Mouse (Mus musculus): Measurements from ENCODE around the gene Lingo2.
"Not testable (repeated sequence)": the region's sequence is repeated elsewhere in the genome, so short reads cannot be mapped to it uniquely, and the experiment has no call there.

The Lingo2 gene

DNA sequence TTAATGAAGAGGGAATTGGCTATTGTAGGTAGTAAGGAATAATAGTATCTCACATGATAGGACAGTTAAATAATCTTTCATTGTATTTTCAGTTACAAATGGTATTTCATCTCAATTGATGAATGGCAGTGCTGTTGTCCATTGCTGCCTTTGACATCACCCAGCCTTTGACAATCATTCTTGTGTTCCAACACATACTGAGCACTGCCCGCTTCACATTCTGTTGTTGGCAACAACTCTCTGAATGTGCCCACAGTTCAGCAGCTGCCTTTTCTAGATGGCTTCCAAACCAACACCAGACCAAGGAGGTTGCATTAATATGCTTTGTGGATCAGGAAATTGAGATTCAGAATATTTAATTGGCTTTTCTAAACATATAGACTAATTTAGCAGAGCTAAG lies 1130.8 kb downstream of the Lingo2 start:
- DNase-seq, result no peak

DNA sequence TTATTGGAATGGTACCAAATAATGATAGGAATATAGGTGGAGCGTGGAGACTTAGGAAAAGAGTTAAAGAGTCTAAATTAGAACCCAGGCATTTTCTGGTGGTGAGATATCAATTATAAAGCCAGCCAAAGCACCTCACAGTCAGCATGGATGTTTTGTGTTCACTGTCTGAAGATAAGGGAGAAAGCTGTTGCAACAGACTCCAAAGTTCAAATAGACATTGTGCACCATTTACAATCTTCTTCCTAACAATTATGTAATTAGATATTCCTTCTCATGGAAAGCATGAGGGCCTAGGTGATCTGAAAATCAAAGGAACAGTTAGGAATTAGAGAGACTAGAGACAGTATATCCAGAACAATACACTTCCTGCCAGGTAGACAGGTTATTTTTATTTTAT lies 1136.8 kb downstream of the Lingo2 start:
- no peak for DNase-seq

DNA sequence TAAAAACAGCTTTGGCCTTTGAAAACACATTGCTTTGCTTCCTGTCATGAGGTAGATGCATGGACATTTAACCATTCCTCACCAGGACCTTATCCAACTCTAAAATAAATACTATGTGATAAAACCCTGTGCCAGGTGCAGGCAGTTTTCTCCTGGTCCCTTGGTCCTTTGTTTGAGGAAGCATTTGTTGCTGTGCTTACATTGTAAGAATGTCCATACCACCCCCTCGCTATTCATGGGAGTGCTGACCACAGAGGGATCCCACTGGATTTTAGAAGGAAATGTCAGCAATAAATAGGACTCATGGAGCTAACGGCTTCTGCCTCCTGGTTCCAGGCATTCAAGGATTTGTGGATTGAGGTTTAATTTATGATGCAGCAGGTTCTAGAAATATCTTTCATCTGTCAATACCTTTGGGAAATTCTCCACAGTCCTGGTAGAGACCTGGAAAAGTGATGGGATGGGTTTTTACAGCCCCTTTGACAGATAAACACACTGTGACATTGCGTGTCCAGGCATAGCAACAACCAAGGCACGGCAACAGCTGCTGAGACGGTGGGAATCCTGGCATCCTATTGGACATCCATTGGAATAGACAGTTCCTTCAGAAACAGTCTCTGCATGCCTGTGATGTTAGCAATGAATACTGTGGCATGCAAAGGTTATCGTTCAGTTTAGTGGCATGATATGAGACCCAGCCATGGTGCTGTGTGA lies 1143.9 kb downstream of the Lingo2 start:
- DNase-seq, result no peak

DNA sequence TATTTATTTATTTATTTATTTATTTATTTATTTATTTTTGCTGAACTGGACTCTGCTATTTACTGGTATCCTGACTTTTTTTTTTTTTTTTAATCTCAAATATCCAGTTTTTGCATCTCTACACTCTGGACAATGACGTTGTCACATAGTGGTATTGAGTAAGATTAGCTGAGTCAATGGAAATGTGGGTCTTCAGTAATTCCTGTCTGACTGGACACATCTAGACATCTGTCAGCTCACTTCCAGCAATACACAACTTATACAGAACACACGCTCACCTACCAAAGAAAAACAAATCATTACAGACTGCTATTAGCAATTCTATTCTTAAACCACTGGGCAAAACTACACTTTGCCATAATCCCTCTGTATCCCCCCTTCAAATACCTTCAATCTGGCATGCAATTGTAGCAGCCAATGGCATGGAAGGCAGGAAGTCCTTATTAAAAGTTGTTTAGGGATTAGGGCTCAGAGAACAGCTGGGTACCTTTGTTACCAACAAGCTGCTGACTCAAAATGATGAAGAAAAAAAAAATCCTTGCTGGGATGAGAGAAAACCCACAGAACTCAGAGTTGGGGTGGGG lies 1144.6 kb downstream of the Lingo2 start:
- DNase-seq, result no peak

DNA sequence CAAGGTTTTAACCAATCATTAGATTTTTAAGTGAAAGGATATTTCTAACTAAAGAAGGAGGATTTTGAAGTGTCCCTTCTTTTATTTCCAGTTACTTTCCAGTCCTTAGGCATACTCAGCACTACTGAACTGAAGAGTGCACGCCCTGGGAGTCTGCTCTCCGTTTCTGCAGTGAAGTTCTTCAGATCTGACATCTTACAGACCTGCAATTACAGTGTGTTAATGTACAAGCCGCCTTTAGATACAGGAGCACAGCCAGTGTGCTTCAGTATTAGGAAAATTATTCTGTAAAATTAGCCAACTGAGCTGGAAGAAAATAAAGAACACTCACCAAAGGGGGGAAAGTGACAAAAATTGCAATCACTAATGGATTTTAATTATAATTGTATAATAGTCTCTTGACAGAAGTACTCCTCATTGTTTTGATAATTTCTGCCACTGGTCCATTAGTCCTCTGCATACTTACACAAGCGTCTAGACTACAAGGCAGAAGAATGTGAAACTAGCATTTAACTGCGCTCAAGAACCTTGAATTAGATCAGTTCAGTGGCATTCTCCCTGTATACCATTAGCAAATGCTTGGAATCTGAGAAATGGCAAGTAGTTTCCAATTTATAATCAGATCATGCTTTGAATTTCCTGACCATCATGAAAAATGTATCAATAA lies 1167.2 kb downstream of the Lingo2 start:
- DNase-seq, result no peak

DNA sequence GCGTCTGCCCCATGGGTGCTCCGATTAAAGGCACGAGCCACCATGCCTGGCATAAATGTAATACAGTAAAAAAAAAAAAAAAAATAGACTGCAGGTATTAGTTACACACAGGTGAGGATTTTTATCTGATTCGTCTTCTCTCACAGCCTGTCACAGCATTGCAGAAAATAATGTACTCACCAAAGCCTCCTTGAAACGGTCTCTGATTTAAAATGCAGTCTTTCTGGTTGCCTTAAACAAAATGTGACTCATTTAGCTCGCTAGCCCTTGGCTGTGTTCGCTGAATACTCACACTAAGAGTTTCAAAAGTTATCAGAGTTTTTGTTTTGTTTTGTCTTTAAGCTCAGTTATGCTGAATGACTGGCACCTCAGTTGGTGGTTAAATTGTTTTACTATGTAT lies 1180.7 kb downstream of the Lingo2 start:
- no peak for DNase-seq

DNA sequence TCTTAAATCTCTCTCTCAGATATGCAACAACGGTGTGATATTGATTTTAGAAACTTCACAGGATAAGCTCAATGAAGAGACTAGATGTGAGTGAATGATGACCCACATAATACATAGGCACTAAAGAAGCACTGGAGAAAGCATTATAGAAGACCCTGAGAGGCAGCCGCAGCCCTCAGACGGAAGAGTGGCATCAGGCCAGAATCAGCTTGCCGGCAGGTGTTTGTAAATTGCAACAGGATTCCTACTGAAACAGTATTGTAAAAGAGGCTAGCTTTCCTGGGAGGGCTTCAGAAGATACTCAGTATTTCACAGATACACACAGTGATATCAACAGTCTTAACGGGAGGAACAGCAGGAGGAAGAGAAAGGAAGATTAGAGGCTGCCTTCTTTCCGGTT lies 1184.6 kb downstream of the Lingo2 start:
- no peak for DNase-seq

DNA sequence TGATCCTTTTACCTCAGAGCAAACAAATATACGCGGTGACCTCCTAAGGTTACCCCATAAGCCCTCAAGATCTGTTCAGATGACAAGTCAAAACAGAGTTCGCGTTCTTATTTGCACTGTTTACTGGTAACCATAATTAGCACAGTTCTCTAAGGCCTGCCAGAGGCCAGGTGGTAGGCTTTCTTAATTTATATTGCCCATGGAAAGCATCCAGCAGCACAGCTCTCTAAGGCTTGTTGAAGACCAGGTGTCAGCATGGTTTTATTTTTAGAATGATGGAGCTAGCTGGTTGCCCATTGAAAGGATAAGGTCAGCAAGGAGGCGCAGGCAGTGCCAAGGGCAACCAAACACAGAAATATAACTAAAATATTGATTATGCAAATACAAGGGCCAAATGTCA lies 1190.4 kb downstream of the Lingo2 start:
- DNase-seq, result no peak

DNA sequence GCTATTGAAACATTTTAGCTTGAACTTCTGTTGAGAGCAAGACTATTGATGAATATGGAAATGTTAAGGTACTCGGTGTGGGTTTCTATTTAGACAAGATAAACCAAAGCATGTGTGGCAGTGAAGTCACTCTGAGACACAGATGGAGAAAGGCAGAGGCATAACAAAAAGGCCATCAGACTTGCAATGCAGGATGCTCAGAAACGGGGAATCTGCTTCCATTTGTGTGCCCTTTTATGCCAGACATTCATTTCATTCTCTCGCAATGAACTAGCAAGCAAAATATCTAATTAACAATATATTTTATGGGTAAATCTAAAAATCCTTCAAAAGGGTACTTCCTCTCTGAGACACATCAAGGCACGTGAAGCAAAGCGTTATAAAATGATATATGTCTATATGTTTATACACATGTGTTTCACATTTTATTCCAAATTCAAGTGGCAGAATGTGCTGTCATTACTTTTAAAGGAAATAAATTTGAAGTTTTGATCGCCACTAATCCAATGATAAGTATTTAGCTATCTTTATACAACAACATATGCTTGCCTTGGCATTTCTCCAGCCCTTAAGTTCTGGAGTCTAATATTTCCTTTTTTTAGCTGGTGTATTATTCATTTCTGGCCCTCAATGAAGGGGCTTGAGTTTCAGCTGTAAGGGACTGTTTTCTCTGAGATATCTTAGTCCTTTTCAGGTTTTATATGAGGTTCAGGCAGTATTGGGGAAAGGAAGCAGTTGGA lies 1199.3 kb downstream of the Lingo2 start:
- DNase-seq, result no peak

DNA sequence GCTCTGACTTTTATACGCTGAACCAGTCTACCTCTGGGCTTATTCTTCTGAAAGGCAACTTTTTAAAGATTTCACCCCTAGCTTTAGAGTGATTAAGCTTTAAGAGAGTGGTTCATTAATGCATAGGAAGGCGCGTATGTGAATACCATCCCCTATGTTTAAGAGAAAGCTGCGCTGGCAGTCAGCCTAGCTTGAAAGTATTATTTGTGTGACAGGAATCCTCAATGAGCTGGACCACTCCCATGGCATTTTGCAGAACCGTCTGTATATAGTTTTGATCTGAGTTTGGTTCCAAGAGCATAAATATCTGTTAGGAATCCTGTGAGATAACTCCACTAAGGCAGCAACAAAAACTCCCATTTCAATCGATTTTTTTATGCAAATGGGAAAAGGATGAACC lies 1204.9 kb downstream of the Lingo2 start:
- no peak for DNase-seq

DNA sequence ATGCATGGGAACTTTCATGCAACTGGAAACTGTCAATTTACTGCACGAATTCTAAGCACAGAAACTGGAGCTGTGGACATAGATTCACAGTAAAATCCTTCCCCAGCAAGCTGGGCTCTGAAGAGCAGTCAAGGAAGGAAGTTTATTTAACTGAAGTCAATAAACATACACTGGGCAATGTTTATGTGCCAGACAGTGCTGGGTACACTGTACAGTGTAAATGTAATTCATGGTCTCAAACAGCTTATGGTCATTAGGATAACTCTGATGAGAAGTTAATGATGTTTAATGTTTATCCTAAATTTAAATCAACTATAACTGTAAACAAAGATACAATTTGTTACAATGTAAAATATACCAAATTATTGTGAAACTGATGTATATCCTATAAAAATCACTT lies 1226.8 kb downstream of the Lingo2 start:
- DNase-seq, result no peak

DNA sequence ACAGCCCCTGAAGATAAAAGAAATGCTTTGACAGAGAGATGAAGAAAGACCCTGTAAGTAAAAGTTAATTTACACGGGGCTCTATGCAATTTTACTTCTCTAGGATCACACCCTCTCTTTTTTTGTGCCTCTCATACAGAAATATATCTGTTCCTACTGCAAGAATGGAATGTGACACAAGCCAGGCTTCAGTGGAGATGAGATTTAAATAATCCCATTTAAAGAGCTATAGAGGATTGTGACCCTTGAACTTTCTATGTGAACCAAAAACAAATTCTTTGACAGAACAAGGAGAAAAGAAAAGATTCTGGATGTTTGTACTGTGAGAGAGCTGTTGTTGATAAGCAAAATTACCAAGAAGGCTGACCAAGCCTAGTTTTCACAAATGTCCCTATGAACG lies 1247.4 kb downstream of the Lingo2 start:
- DNase-seq, result no peak

DNA sequence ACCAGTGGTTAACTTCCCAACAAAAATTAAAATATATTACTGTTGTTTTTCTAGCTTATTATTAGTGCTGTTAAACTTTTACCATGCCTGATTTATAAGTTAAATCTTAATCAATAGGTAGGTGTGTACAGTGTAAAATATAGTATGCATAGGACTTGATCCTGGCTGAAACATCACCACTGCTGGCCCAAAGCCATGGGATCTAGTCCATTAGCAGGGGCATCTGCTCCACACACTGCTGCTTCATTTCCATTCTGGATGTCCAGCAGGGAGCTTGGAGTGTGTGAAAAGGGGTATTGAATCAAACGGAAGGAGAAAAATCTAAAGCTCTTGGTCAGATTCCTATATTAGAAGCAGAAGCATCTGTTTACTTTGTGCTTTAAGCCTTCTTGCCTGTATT lies 1248.9 kb downstream of the Lingo2 start:
- DNase-seq, result no peak

DNA sequence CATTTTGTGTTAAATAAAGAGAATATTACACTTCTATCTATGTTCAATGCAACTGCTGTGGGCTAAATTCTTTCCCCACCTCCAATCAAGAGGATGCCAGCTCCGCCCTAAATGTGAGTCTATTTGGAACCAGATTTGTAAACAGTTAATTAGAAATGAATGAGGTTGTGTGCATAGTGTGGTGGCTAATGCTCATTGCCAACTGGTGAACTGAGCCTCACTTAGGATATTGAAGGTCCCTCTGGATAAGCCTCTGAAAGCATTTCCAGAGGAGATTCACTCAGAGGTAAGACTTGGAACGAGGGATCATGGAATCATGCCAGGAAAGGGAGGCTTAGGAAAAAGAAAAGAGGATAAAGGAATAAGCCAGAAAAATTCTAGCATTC lies 1256.4 kb downstream of the Lingo2 start:
- no peak for DNase-seq

DNA sequence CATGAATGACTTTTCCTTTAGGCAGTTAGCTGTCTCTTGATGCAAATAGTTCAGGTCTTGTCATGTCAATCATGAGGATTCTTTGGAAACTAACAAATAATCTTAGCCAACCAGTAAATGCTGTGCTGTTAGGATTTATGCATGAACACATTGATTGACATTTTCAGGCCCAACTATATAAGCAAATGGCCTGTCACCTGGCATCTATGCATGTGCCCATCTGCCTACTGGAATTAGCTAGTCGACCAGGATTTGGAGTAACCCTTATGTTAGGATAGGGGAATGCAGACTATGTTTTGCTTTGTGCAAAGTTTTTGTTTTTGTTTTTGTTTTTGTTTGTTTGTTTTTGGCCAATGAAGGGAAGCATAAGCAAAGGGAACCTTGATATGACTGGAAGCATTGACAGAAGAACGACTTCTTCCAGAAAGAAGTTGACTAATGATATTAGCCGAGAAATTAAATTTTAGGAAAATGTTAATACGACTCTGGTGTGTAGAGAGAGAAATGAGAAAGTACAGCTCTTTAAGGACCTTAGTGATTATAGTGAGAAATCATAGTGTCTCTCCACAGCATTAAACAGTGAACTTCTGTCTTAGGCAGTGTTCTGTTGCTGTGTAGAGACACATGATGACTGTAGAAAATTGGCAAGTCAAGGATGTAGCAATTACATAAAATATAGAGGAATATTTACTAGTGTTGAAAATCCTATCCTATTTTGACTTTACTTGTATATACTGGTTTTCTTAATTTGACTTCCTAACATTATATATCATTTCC lies 1257.0 kb downstream of the Lingo2 start:
- DNase-seq, result no peak

DNA sequence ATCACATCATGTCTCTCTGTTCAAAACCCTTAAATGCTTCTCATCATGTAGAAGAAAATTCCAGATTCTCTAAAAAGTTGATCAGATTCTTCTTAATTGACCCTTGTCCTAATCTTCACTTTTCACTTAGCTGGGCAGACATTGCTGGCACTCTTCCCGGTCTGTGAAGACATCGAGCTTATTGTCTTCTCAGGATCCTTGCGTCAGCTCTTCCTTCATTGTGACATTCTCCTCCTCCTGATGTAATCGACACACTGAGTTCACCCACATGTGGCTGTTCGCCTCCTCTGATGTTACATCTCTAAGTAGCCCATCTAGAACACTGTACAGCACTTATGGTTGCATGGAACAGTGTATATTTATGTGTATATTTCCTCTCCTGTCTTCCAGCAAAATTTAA lies 1261.0 kb downstream of the Lingo2 start:
- DNase-seq, result no peak

DNA sequence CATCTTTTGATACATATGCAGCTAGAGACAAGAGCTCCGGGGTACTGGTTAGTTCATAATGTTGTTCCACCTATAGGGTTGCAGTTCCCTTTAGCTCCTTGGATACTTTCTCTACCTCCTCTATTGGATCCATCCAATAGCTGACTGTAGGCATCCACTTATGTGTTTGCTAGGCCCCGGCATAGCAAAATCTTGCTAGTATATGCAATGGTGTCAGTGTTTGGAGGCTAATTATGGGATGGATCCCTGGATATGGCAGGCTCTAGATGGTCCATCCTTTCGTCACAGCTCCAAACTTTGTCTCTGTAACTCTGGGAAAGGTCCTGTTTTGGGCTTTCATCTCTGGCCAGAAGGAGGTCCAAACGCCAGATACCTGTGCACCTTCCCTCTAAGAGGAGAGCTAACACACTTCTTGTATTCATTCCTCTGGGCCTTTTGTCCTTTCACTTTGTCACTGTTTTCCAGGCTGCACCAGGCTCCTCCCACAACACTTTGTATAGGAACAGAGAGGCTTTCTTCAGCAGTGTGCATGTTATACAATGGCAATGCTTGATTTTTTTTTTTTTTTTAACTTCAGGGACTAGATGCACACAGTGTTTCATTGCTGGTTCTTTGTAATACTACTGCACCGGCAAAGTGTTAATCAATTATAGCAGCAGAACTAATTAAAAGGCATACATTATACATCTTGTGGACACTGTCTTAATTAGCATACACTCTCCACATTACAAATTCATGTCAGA lies 1262.9 kb downstream of the Lingo2 start:
- DNase-seq, result not testable (repeated sequence)

All from cerebellum, adult 8-10 months (tissue).